Mouse (Mus musculus) lung, adult 2 months (tissue): ENCODE results near the gene Wdr83os.

Experiments used
- CTCF ChIP-seq: fragments of 200-500 bp; IDR thresholded peaks from 2 replicates; pipeline ENCODE4 v1.5.1; 2011; ENCODE audit warnings: mild to moderate bottlenecking, low read length, control low read depth; ENCODE audit not compliant: insufficient read depth
- POLR2A ChIP-seq: fragments of 200-500 bp; IDR thresholded peaks from 2 replicates; pipeline ENCODE4 v1.6.1; 2011; ENCODE audit warnings: low read depth, mild to moderate bottlenecking, control low read depth, low read length, borderline replicate concordance; ENCODE audit errors: extremely low read depth

DNA sequence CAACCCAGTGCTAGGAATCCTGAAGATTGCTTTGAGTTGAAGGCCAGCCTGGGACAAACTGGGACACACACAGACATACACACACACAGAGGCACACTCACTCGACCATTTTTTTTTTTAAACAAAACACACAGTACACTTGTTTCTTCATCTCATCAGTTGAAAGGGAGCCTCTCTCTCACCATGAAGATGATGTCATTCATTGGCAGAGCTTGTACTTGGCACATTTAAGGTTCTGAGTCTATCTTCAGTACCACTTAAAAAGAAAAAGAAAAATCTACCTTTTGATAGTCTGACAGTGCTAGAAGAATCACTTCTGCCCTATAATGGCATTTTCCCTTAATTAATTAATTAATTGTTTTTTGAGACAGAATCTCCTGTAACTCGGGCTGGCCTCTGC lies 8.2 kb downstream of the Wdr83os start:
- no peak for TF ChIP-seq CTCF
- no peak for TF ChIP-seq POLR2A
